8 mouse cellular contexts compared by ENCODE assay signal in genomic region chr16:75766388-75767249, GRCm38 (mm10). TPM values are rescaled to one million over a fixed set of nuclear protein-coding genes. Genes with fewer than 3 reads are reported as not detected.
DNase-seq lines count a peak whose midpoint lies in the region; ATAC-seq lines count a peak whose summit lies in the region.

TSS of gene Hspa13 (minus strand) at chr16:75767104.

- peak within 1 kb of the TSS; percentile 70; the same call in 1 of the 2 replicates for H3K27ac ChIP-seq in forebrain, embryonic 14.5 days (ENCODE audit: low read depth, low read length)
- peak within 1 kb of the TSS; percentile 84 for H3K27ac ChIP-seq in neural tube, embryonic 15.5 days (replicated peaks)

- H3K4me2 ChIP-seq in forebrain, embryonic 14.5 days (ENCODE audit: low read length): peak within 1 kb of the TSS; percentile 63
- H3K4me2 ChIP-seq in neural tube, embryonic 15.5 days: peak within 1 kb of the TSS; percentile 78

- H3K9ac ChIP-seq in forebrain, embryonic 14.5 days (ENCODE audit: low read length): peak within 1 kb of the TSS; percentile 88
- H3K9ac ChIP-seq in neural tube, embryonic 15.5 days (replicated peaks): peak within 1 kb of the TSS; percentile 73

- 1% methylated on average over 51 of the region's 51 CpGs for WGBS in forebrain, embryonic 14.5 days
- WGBS in neural tube, embryonic 15.5 days: under 1% methylated on average over 51 of the region's 51 CpGs

- H3K4me3 ChIP-seq in forebrain, embryonic 14.5 days (ENCODE audit: low read depth, low read length): peak within 1 kb of the TSS; percentile 72
- H3K4me3 ChIP-seq in neural tube, embryonic 15.5 days (replicated peaks): peak within 1 kb of the TSS; percentile 77

- peak; percentile 96 for DNase-seq in ES-CJ7 (ENCODE audit: low read depth, low spot score)
- peak; percentile 97 for DNase-seq in cerebellum, adult 11 months
- peak; percentile 99 for DNase-seq in forebrain, embryonic 14.5 days (ENCODE audit: low spot score)
- DNase-seq in heart, postnatal 14 days: peak; percentile 95 to 97
- peak; percentile 99 for DNase-seq in layer of hippocampus, adult 11-12 months (ENCODE audit: low spot score)
- peak; percentile 98 to 99 for DNase-seq in lung, adult 18-20 months
- DNase-seq in testis, postnatal 14 days (ENCODE audit: low spot score): peak; percentile 96

- H3K9me3 ChIP-seq in forebrain, embryonic 14.5 days (replicated peaks; ENCODE audit: control insufficient read depth, low read length): no peaks in the 10 kb centered on the region
- H3K9me3 ChIP-seq in neural tube, embryonic 15.5 days (replicated peaks): no peaks in the 10 kb centered on the region

- H3K27me3 ChIP-seq in forebrain, embryonic 14.5 days (replicated peaks; ENCODE audit: control insufficient read depth, insufficient read depth, low read length): no peaks in the 10 kb centered on the region
- H3K27me3 ChIP-seq in neural tube, embryonic 15.5 days (replicated peaks): no peaks in the 10 kb centered on the region

- peaks cover 15% of the 10 kb centered on the region; the same call in 1 of the 2 replicates for H3K36me3 ChIP-seq in forebrain, embryonic 14.5 days (ENCODE audit: control insufficient read depth, insufficient read depth, low read length)
- peaks cover 22% of the 10 kb centered on the region for H3K36me3 ChIP-seq in neural tube, embryonic 15.5 days

- intact Hi-C loops in heart, postnatal 14 days (cut with DNase I): loop anchor here (5.0 to 10.0 kb wide), 3 partner anchors 436 to 1018 kb away; partner anchors contain the start of gene Nrip1

- H3K4me1 ChIP-seq in forebrain, embryonic 14.5 days (ENCODE audit: control insufficient read depth, insufficient read depth, low read length): 0 out of 2 replicates have a peak, but pooled peaks cover 6% of the 10 kb centered on the region
- peaks cover 21% of the 10 kb centered on the region for H3K4me1 ChIP-seq in neural tube, embryonic 15.5 days

- ATAC-seq in forebrain, embryonic 14.5 days: peak; percentile 98
- ATAC-seq in neural tube, embryonic 15.5 days (ENCODE audit: low FRiP score): peak; percentile 99

RNA-seq across cellular contexts. Expression of gene Hspa13, which starts in this region (rescaled TPM):
- polyA plus RNA-seq in forebrain, embryonic 14.5 days (2014; fragmentation: Nextera tagmentation; extraction: Ambion mirVana): 43.6 and 52.2 TPM in 2 replicates
- total RNA-seq in heart, postnatal 14 days (2021): 10 to 100 TPM; 13.3 to 13.7 TPM
- 34.9 and 37.5 TPM in 2 replicates for polyA plus RNA-seq in neural tube, embryonic 15.5 days (2015; fragmentation: Nextera tagmentation; extraction: Ambion mirVana)

Comparison
In these comparisons a context has a peak if more than half of its experiments do, and no peak if none do; other contexts are left out.
1. Peak in every context shown above with its lines: DNase-seq, ATAC-seq, H3K4me3 ChIP-seq and H3K27ac ChIP-seq.